Mouse (Mus musculus): ENCODE measurements around the gene Gm8126.
"Not testable (repeated sequence)": the region's sequence is repeated elsewhere in the genome, so short reads cannot be mapped to it uniquely, and the experiment has no call there.

DNA sequence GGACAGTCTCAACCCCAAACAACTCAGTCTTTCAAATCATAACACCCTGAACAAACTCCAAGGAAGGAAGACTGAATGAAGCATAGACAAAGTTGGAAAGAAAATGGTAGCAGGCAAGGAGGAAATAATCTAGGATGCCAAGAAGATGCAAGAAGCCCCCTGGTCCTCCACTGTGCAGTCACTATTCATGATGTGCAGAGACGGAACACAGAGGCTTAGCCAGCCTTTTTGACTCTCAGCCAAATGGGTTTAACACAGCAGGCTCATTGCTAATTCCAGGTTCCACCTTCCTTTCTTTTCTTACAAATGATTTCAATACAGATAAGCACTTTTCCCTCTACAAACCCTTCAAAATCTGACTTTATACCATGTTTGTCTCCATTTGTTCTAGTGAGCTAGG lies 14.7 kb downstream of the Gm8126 start:
- not testable (repeated sequence) for TF ChIP-seq POLR2A (IDR thresholded peaks at IDR 0.05; ENCODE audit: extremely low read depth, insufficient read depth, low read length); CTCF (IDR thresholded peaks at IDR 0.05; ENCODE audit: low read depth, low read length)

Data from liver, adult 2 months (tissue).